Mouse (Mus musculus): Measurements from ENCODE around the gene Tmod3. TPM values are rescaled to one million over a fixed set of nuclear protein-coding genes. Genes with fewer than 3 reads are reported as not detected.

Tmod3 gene
- polyA plus RNA-seq, 1 experiment from 2014 or later, result 30.6 TPM

DNA sequence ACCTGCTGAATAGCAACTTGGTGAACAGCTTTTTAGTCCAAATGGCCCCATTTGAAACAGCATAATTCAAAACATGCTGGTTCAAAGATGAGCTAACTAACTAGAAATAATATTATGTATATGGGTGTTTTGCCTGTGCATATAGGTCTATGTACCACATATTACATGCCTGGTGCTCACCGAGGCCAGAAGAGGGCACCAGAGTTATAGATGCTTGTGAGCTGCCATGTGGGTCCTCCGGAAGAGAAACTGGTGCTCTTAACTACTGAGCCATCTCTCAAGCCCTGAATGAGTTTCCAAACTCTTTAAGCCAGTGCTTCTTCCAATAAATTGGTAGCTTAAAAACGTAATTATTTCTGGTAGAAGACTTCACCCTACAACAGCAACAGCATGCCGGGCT lies 37.7 kb downstream of the Tmod3 start:
- no peaks in the 10 kb centered on the region for H3K4me1 ChIP-seq (ENCODE audit: insufficient read depth)
- H3K4me2 ChIP-seq (ENCODE audit: low read depth, low read length), result no peak overlapping the region
- H3K9me3 ChIP-seq (ENCODE audit: low read length), result no peaks in the 10 kb centered on the region
- H3K27ac ChIP-seq (ENCODE audit: low read depth), result no peak overlapping the region
- no peaks in the 10 kb centered on the region for H3K27me3 ChIP-seq (ENCODE audit: insufficient read depth, low read length)
- DNase-seq (peak; percentile 59), ATAC-seq (no peak)
- no peak overlapping the region for H3K4me3 ChIP-seq (ENCODE audit: low read depth, low read length)
- WGBS (ENCODE audit: insufficient replicate concordance), result 53% methylated on average over 4 of the region's 4 CpGs
- TF ChIP-seq EP300 (IDR thresholded peaks at IDR 0.05; ENCODE audit: low read depth) (no peak), CTCF (IDR thresholded peaks at IDR 0.05; ENCODE audit: low read depth) (peak; percentile 82)
- H3K36me3 ChIP-seq (replicated peaks; ENCODE audit: insufficient read depth, low read length), result 0 out of 2 replicates have a peak, but pooled peaks cover 5% of the 10 kb centered on the region
- H3K9ac ChIP-seq (replicated peaks), result no peak overlapping the region

DNA sequence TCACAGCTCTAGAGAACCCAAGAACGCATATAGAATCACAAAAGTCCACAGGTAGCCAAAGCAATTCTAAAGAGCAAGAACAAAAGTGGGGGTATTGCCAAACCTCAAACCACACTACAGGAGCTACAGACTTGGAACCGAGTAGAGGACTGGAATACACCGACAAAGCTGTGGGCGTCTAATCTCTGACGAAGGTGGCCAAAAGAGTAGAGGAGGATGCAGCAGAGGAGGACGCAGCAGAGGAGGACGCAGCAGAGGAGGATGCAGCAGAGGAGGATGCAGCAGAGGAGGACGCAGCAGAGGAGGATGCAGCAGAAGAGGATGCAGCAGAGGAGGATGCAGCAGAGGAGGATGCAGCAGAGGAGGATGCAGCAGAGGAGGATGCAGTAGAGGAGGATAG lies 38.5 kb downstream of the Tmod3 start:
- no peak overlapping the region for H3K4me3 ChIP-seq (ENCODE audit: low read depth, low read length)
- no peak for DNase-seq
- H3K27me3 ChIP-seq (ENCODE audit: insufficient read depth, low read length), result no peaks in the 10 kb centered on the region
- TF ChIP-seq CTCF (IDR thresholded peaks at IDR 0.05; ENCODE audit: low read depth) (no peak), EP300 (IDR thresholded peaks at IDR 0.05; ENCODE audit: low read depth) (no peak)
- ATAC-seq, result no peak
- no peaks in the 10 kb centered on the region for H3K4me1 ChIP-seq (ENCODE audit: insufficient read depth)
- WGBS (ENCODE audit: insufficient replicate concordance), result 88% methylated on average over 8 of the region's 8 CpGs
- H3K4me2 ChIP-seq (ENCODE audit: low read depth, low read length), result no peak overlapping the region
- no peaks in the 10 kb centered on the region for H3K9me3 ChIP-seq (ENCODE audit: low read length)
- H3K9ac ChIP-seq (replicated peaks), result no peak overlapping the region
- peaks cover 8% of the 10 kb centered on the region; the same call in 1 of the 2 replicates for H3K36me3 ChIP-seq (replicated peaks; ENCODE audit: insufficient read depth, low read length)
- H3K27ac ChIP-seq (ENCODE audit: low read depth), result no peak overlapping the region

DNA sequence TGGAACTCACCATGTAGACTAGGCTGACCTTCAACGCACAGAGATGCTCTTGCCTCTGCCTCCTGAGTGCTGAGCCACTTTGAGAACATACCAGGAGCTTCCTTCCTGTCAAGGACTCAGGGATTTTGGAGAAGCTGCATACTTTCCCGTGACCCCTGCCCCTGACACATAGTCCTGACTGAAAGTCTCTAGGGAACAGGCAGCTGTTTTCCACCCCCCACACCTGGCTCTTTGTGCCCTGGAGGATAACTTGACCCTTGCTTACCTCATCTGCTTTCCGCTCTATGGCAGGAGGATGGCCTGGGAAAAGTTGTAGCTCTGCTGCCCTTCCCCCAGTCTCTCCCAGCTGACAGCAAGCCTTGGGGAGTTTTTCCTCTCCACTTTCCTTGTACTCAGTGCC lies 41.7 kb downstream of the Tmod3 start:
- TF ChIP-seq EP300 (IDR thresholded peaks at IDR 0.05; ENCODE audit: low read depth) (no peak), CTCF (IDR thresholded peaks at IDR 0.05; ENCODE audit: low read depth) (no peak)
- DNase-seq (no peak), ATAC-seq (no peak)
- H3K4me3 ChIP-seq (ENCODE audit: low read depth, low read length), result no peak overlapping the region
- H3K4me1 ChIP-seq (ENCODE audit: insufficient read depth), result no peaks in the 10 kb centered on the region
- H3K9ac ChIP-seq (replicated peaks), result no peak overlapping the region
- H3K27ac ChIP-seq (ENCODE audit: low read depth), result no peak overlapping the region
- peaks cover 21% of the 10 kb centered on the region for H3K36me3 ChIP-seq (replicated peaks; ENCODE audit: insufficient read depth, low read length)
- H3K9me3 ChIP-seq (ENCODE audit: low read length), result no peaks in the 10 kb centered on the region
- 76% methylated on average over 3 of the region's 3 CpGs for WGBS (ENCODE audit: insufficient replicate concordance)
- no peaks in the 10 kb centered on the region for H3K27me3 ChIP-seq (ENCODE audit: insufficient read depth, low read length)
- H3K4me2 ChIP-seq (ENCODE audit: low read depth, low read length), result no peak overlapping the region

- TF ChIP-seq CTCF (IDR thresholded peaks at IDR 0.05; ENCODE audit: low read depth), result peak; percentile 82
- no peak for TF ChIP-seq EP300 (IDR thresholded peaks at IDR 0.05; ENCODE audit: low read depth)
- DNase-seq, result no peak
- ATAC-seq, result no peak
- WGBS (ENCODE audit: insufficient replicate concordance), result 65% methylated on average over 12 of the region's 12 CpGs
- H3K9ac ChIP-seq (replicated peaks), result no peak overlapping the region
- H3K27me3 ChIP-seq (ENCODE audit: insufficient read depth, low read length), result no peaks in the 10 kb centered on the region
- no peak overlapping the region for H3K4me3 ChIP-seq (ENCODE audit: low read depth, low read length)
- H3K27ac ChIP-seq (ENCODE audit: low read depth), result no peak overlapping the region
- no peak overlapping the region for H3K4me2 ChIP-seq (ENCODE audit: low read depth, low read length)
- H3K9me3 ChIP-seq (ENCODE audit: low read length), result no peaks in the 10 kb centered on the region
- H3K4me1 ChIP-seq (ENCODE audit: insufficient read depth), result no peaks in the 10 kb centered on the region
- peaks cover 25% of the 10 kb centered on the region for H3K36me3 ChIP-seq (replicated peaks; ENCODE audit: insufficient read depth, low read length)
These were observed 43.9 kb downstream of the Tmod3 start for GRCm38 (mm10) chr9:75515464-75516113.

- Histone ChIP-seq H3K9ac (replicated peaks) (no peak overlapping the region), H3K4me2 (ENCODE audit: low read depth, low read length) (no peak overlapping the region), H3K4me1 (ENCODE audit: insufficient read depth) (no peaks in the 10 kb centered on the region), H3K27ac (ENCODE audit: low read depth) (no peak overlapping the region), H3K27me3 (ENCODE audit: insufficient read depth, low read length) (no peaks in the 10 kb centered on the region), H3K9me3 (ENCODE audit: low read length) (no peaks in the 10 kb centered on the region), H3K4me3 (ENCODE audit: low read depth, low read length) (no peak overlapping the region), H3K36me3 (replicated peaks; ENCODE audit: insufficient read depth, low read length) (peaks cover 51% of the 10 kb centered on the region)
- ATAC-seq, result no peak
- TF ChIP-seq EP300 (IDR thresholded peaks at IDR 0.05; ENCODE audit: low read depth) (no peak), CTCF (IDR thresholded peaks at IDR 0.05; ENCODE audit: low read depth) (no peak)
- 86% methylated on average over 8 of the region's 8 CpGs for WGBS (ENCODE audit: insufficient replicate concordance)
- DNase-seq, result no peak
These were observed 48.1 kb downstream of the Tmod3 start for GRCm38 (mm10) chr9:75511236-75511939.

DNA sequence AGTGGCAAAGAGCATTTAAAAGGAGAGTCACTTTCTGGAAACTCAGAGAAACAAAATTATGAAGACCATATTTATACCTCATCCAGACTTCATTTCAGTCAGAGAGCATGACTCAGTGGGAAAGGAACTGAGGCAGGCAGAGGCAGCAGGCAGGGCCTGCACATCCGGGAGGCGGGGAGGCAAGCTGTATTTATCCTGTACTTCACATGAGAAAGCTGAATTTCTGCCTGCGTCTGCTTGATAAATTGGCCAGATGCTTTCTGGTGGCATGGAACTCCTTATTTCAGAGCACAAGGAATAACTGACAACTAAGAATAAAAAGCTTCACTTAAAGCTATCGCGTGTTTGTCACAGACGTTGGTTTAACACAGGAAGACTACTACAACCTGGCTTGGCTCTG lies 55.1 kb downstream of the Tmod3 start:
- TF ChIP-seq CTCF (IDR thresholded peaks at IDR 0.05; ENCODE audit: low read depth) (no peak), EP300 (IDR thresholded peaks at IDR 0.05; ENCODE audit: low read depth) (no peak)
- Histone ChIP-seq H3K27ac (ENCODE audit: low read depth) (no peak overlapping the region), H3K36me3 (replicated peaks; ENCODE audit: insufficient read depth, low read length) (peaks cover 56% of the 10 kb centered on the region), H3K9ac (replicated peaks) (no peak overlapping the region), H3K4me2 (ENCODE audit: low read depth, low read length) (no peak overlapping the region), H3K9me3 (ENCODE audit: low read length) (no peaks in the 10 kb centered on the region), H3K27me3 (ENCODE audit: insufficient read depth, low read length) (no peaks in the 10 kb centered on the region), H3K4me1 (ENCODE audit: insufficient read depth) (no peaks in the 10 kb centered on the region), H3K4me3 (ENCODE audit: low read depth, low read length) (no peak overlapping the region)
- ATAC-seq (no peak), DNase-seq (no peak)
- WGBS (ENCODE audit: insufficient replicate concordance), result 90% methylated on average over 6 of the region's 6 CpGs
